Comparison of ENCODE assay signal across 10 mouse cellular contexts in genomic region chr6:6874073-6874771, GRCm38 (mm10). TPM values are rescaled to one million over a fixed set of nuclear protein-coding genes. Genes with fewer than 3 reads are reported as not detected.
DNase-seq lines count a peak whose midpoint lies in the region; ATAC-seq and TF ChIP-seq lines count a peak whose summit lies in the region.
"Had no signal": no experiment of that assay in that cellular context is flagged by ENCODE, and none has a peak within 500 bp of the region (broad histone marks: within the 10 kb centered on the region; RNA-seq: fewer than 3 reads in every experiment).

No protein-coding gene starts in this region.

- peak overlapping the region; percentile 4 for H3K4me3 ChIP-seq in cortical plate, adult 2 months (ENCODE audit: insufficient read depth, low read length)
- no peak overlapping the region for H3K4me3 ChIP-seq in hindbrain, embryonic 11.5 days (ENCODE audit: low read depth, low read length)
- peak overlapping the region; percentile 14 for H3K4me3 ChIP-seq in midbrain, embryonic 13.5 days (replicated peaks)
- H3K4me3 ChIP-seq in kidney, adult 2 months (ENCODE audit: insufficient read depth, low read depth, low read length): no peak overlapping the region

- peak; percentile 16; the same call in 1 of the 2 replicates for ATAC-seq in hindbrain, embryonic 11.5 days (ENCODE audit: low FRiP score)
- peak; percentile 32 for ATAC-seq in midbrain, embryonic 13.5 days

- H3K9me3 ChIP-seq in hindbrain, embryonic 11.5 days (ENCODE audit: control insufficient read depth, low read length): no peaks in the 10 kb centered on the region
- no peaks in the 10 kb centered on the region for H3K9me3 ChIP-seq in midbrain, embryonic 13.5 days

- H3K4me2 ChIP-seq in hindbrain, embryonic 11.5 days (replicated peaks; ENCODE audit: low read depth, low read length): no peak overlapping the region; the same call in 1 of the 2 replicates
- H3K4me2 ChIP-seq in midbrain, embryonic 13.5 days (replicated peaks): peak overlapping the region; percentile 36

- H3K36me3 ChIP-seq in hindbrain, embryonic 11.5 days (ENCODE audit: control insufficient read depth, insufficient read depth, low read length): no peaks in the 10 kb centered on the region
- no peaks in the 10 kb centered on the region for H3K36me3 ChIP-seq in midbrain, embryonic 13.5 days
- no peaks in the 10 kb centered on the region for H3K36me3 ChIP-seq in kidney, adult 2 months (ENCODE audit: control insufficient read depth, insufficient read depth, low read length)

- DNase-seq in 3134 (ENCODE audit: extremely low read depth, insufficient read length, low spot score): peak; percentile 36
- DNase-seq in hindbrain, embryonic 11.5 days (ENCODE audit: low spot score): peak; percentile 61
- DNase-seq in ovary, adult 18-20 months (ENCODE audit: low spot score): no peak
- no peak for DNase-seq in cerebellum, adult 11-12 months
- DNase-seq in kidney, adult 2 months: no peak
- no peak for DNase-seq in thymus, postnatal 10 days (ENCODE audit: low spot score in 2 of 2)
- DNase-seq: kidney, postnatal 25 days; lung, postnatal 10 days had no signal

- no peak for TF ChIP-seq POLR2A in cortical plate, adult 2 months (IDR thresholded peaks at IDR 0.05; ENCODE audit: extremely low read depth, insufficient read depth, low read length)
- TF ChIP-seq POLR2A in kidney, adult 2 months (IDR thresholded peaks at IDR 0.05; ENCODE audit: low read depth, low read length): no peak

- peaks cover 90% of the 10 kb centered on the region for H3K27me3 ChIP-seq in hindbrain, embryonic 11.5 days (ENCODE audit: control insufficient read depth, insufficient read depth, low read length)
- peaks cover 99% of the 10 kb centered on the region for H3K27me3 ChIP-seq in midbrain, embryonic 13.5 days
- H3K27me3 ChIP-seq in kidney, adult 2 months (replicated peaks; ENCODE audit: control insufficient read depth, insufficient read depth, low read length): peaks cover 13% of the 10 kb centered on the region

- peak overlapping the region; percentile 62; the same call in 1 of the 2 replicates for H3K27ac ChIP-seq in cortical plate, adult 2 months (ENCODE audit: insufficient read depth, low read length)
- H3K27ac ChIP-seq in hindbrain, embryonic 11.5 days (ENCODE audit: low read depth, low read length): no peak overlapping the region
- H3K27ac ChIP-seq in midbrain, embryonic 13.5 days: peak overlapping the region; percentile 72
- H3K27ac ChIP-seq in kidney, adult 2 months (ENCODE audit: insufficient read depth, low read depth, low read length): no peak overlapping the region

- H3K4me1 ChIP-seq in cortical plate, adult 2 months (ENCODE audit: control insufficient read depth, insufficient read depth, low read length): no peaks in the 10 kb centered on the region
- H3K4me1 ChIP-seq in hindbrain, embryonic 11.5 days (replicated peaks; ENCODE audit: control insufficient read depth, insufficient read depth, low read length): peaks cover 2% of the 10 kb centered on the region; the same call in 1 of the 2 replicates
- H3K4me1 ChIP-seq in midbrain, embryonic 13.5 days (replicated peaks): peaks cover 12% of the 10 kb centered on the region; the same call in 1 of the 2 replicates
- H3K4me1 ChIP-seq in kidney, adult 2 months (ENCODE audit: control insufficient read depth, insufficient read depth, low read length): no peaks in the 10 kb centered on the region

- H3K9ac ChIP-seq in hindbrain, embryonic 11.5 days (ENCODE audit: low read depth, low read length): no peak overlapping the region
- peak overlapping the region; percentile 32; the same call in 1 of the 2 replicates for H3K9ac ChIP-seq in midbrain, embryonic 13.5 days (replicated peaks)

- TF ChIP-seq CTCF in cortical plate, adult 2 months (IDR thresholded peaks at IDR 0.05; ENCODE audit: extremely low read depth, insufficient read depth, low read length): no peak
- TF ChIP-seq CTCF in kidney, adult 2 months (conservative IDR thresholded peaks at IDR 0.05; ENCODE audit: insufficient read depth, insufficient read length, low read depth, low read length): no peak

- WGBS in hindbrain, embryonic 11.5 days: under 1% methylated on average over 24 of the region's 25 CpGs
- WGBS in midbrain, embryonic 13.5 days: 2% methylated on average over 25 of the region's 25 CpGs
- 2% methylated on average over 24 of the region's 25 CpGs for WGBS in kidney, adult 2 months

RNA-seq across cellular contexts. Expression of gene Dlx5, which starts 7.7 kb away (rescaled TPM):
- polyA plus RNA-seq in cortical plate, adult 2 months (2012; rRNA removed): 2.4 and 2.7 TPM in 2 replicates
- 2.3 and 6.2 TPM in 2 replicates for polyA plus RNA-seq in hindbrain, embryonic 11.5 days (2014; fragmentation: Nextera tagmentation; extraction: Ambion mirVana)
- polyA plus RNA-seq in midbrain, embryonic 13.5 days (2015; fragmentation: Nextera tagmentation; extraction: Ambion mirVana): 22.4 and 22.9 TPM in 2 replicates
- polyA plus RNA-seq in kidney, adult 2 months (2012; rRNA removed): not detected in 2 replicates

RNA-seq across cellular contexts. Expression of gene Dlx6, which starts 11.1 kb away (rescaled TPM):
- 7.2 and 7.7 TPM in 2 replicates for polyA plus RNA-seq in cortical plate, adult 2 months (2012; rRNA removed)
- 0.29 and 0.65 TPM in 2 replicates for polyA plus RNA-seq in hindbrain, embryonic 11.5 days (2014; fragmentation: Nextera tagmentation; extraction: Ambion mirVana)
- 3.1 and 4.4 TPM in 2 replicates for polyA plus RNA-seq in midbrain, embryonic 13.5 days (2015; fragmentation: Nextera tagmentation; extraction: Ambion mirVana)
- polyA plus RNA-seq in kidney, adult 2 months (2012; rRNA removed): not detected in 2 replicates

Comparison
In these comparisons a context has a peak if more than half of its experiments do, and no peak if none do; other contexts are left out.
1. DNase-seq: peak in 3134 (single experiment) and hindbrain, embryonic 11.5 days (single experiment); none in ovary, adult 18-20 months (single experiment), cerebellum, adult 11-12 months (single experiment), kidney, adult 2 months (single experiment) and thymus, postnatal 10 days (0 of 2).
2. H3K27ac ChIP-seq: peak in cortical plate, adult 2 months (single experiment) and midbrain, embryonic 13.5 days (single experiment); none in hindbrain, embryonic 11.5 days (single experiment) and kidney, adult 2 months (single experiment).
3. H3K4me3 ChIP-seq: peak in cortical plate, adult 2 months (single experiment) and midbrain, embryonic 13.5 days (single experiment); none in hindbrain, embryonic 11.5 days (single experiment) and kidney, adult 2 months (single experiment).